Mouse (Mus musculus) heart, embryonic 15.5 days (tissue): ENCODE measurements around the gene Fam71e1. TPM values are rescaled to one million over a fixed set of nuclear protein-coding genes. Genes with fewer than 3 reads are reported as not detected.

Experiments used
- ATAC-seq: fragments of 200-750 bp; cut with Nextera tagmentation; replicated peaks from 2 replicates; pipeline ENCODE4 v1.8.0; 2017; ENCODE audit warnings: low read depth, moderate TSS enrichment; ENCODE audit not compliant: insufficient number of reproducible peaks, insufficient read depth, low FRiP score
- H3K27ac ChIP-seq: fragments of 300-500 bp; sonication (generic); 2 replicates; pipeline ENCODE4 v1.5.1; 2015; ENCODE audit warnings: mild to moderate bottlenecking, inconsistent platforms
- H3K27me3 ChIP-seq: fragments of 300-500 bp; sonication (generic); 2 replicates; pipeline ENCODE4 v1.6.1; 2015; ENCODE audit warnings: inconsistent platforms
- H3K36me3 ChIP-seq: fragments of 300-500 bp; sonication (generic); 2 replicates; pipeline ENCODE4 v1.6.1; 2015; ENCODE audit warnings: mild to moderate bottlenecking, inconsistent platforms
- H3K4me1 ChIP-seq: fragments of 300-500 bp; sonication (generic); replicated peaks from 2 replicates; pipeline ENCODE4 v1.6.1; 2015; ENCODE audit warnings: inconsistent platforms
- H3K4me2 ChIP-seq: fragments of 300-500 bp; sonication (generic); 2 replicates; pipeline ENCODE4 v1.6.1; 2015; ENCODE audit warnings: inconsistent platforms, mild to moderate bottlenecking, moderate library complexity
- H3K4me3 ChIP-seq: fragments of 300-500 bp; sonication (generic); 2 replicates; pipeline ENCODE4 v1.5.1; 2015; ENCODE audit warnings: mild to moderate bottlenecking, inconsistent platforms
- H3K9ac ChIP-seq: fragments of 300-500 bp; sonication (generic); 2 replicates; pipeline ENCODE4 v1.6.1; 2015; ENCODE audit warnings: mild to moderate bottlenecking, inconsistent platforms
- H3K9me3 ChIP-seq: fragments of 300-500 bp; sonication (generic); replicated peaks from 2 replicates; pipeline ENCODE4 v1.6.1; 2016; ENCODE audit warnings: inconsistent platforms
- WGBS: fragments of 180-500 bp; shearing (Covaris S2); methylation state at CpG from one replicate; pipeline ENCODE4 v1.1.7; 2015; ENCODE audit warnings: mixed read lengths; 5-methylcytosine and 5-hydroxymethylcytosine counted together
- polyA plus RNA-seq: library from polyadenylated mRNA; unstranded; fragments of >200 nt; fragmentation: Nextera tagmentation; extraction: Ambion mirVana; gene quantifications from 2 replicates; pipeline ENCODE4 v1.2.1, GENCODE M21; 2015

Fam71e1 gene
- polyA plus RNA-seq, 1 experiment from 2014 or later = 8.7 TPM

DNA sequence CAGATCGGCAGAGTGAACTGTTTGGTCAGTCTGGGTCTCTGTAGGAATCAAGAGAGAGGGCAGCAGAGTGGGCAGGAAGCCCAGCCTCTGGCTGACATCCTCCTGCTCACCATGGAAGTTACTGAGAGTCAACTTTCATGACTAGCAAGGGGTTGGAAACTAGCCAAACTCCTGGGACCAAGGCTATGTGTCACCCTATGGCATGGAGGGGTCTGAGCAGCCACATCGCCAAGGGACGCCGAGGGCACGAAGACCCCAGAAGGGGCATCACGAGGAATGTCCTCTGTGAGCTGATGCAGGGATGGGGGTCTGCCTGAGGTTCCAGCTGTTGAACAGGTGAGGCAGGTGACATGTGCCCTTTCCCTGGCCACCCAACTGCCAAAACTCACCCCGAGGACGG, 7.8 kb upstream of the Fam71e1 start:
- no peak overlapping the region for H3K4me2 ChIP-seq
- H3K27ac ChIP-seq = no peak overlapping the region
- WGBS = 89% methylated on average over 8 of the region's 8 CpGs
- H3K9ac ChIP-seq = no peak overlapping the region
- no peak overlapping the region for H3K4me3 ChIP-seq
- peaks cover 28% of the 10 kb centered on the region for H3K4me1 ChIP-seq
- H3K9me3 ChIP-seq = no peaks in the 10 kb centered on the region
- peaks cover 40% of the 10 kb centered on the region for H3K36me3 ChIP-seq
- ATAC-seq = no peak
- no peaks in the 10 kb centered on the region for H3K27me3 ChIP-seq

DNA sequence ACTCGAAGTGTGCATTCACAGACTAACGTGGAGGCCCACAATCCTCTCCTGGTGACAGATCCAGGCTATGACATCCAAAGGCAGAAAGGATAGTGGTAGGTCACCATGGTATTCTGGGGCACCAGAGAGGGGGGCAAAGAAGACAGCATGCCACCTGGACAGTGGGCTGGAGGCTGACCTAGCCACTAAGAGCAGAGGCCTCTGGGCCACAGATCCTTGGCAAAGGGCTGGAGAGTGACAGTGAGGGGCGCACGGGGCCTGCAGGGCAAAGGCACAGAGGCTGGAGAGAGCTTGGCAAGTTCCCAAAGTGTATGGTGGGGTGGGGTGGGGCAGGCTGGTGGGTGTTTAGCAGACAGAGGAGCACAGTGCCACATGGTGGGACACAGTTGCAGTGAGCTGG, 6.1 kb upstream of the Fam71e1 start:
- no peaks in the 10 kb centered on the region for H3K27me3 ChIP-seq
- peaks cover 40% of the 10 kb centered on the region for H3K36me3 ChIP-seq
- H3K9ac ChIP-seq = peak overlapping the region; percentile 8; the same call in 1 of the 2 replicates

DNA sequence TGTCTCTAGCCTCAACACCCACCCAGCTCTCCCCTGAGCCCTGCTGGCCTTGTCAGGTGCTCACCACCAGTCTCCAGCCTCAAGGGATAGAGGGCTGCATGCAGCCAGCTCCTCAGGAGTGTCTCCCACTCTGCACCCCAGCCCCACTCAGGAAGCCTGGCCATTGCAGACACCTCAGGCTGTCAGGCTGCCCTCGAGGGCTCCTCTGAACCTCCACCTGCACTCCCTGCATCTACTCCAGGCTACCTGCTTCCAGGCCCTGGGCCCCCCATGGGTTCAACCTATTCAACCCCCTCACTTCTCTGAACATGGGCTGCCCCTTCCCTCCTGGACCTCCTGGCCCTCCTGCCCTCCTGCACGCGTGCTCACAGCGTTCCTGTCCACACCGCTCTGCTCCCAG, 5.0 kb upstream of the Fam71e1 start:
- ATAC-seq = no peak
- no peak overlapping the region for H3K9ac ChIP-seq
- 98% methylated on average over 5 of the region's 5 CpGs for WGBS
- H3K9me3 ChIP-seq = no peaks in the 10 kb centered on the region
- no peaks in the 10 kb centered on the region for H3K27me3 ChIP-seq
- H3K36me3 ChIP-seq = peaks cover 40% of the 10 kb centered on the region
- peaks cover 32% of the 10 kb centered on the region for H3K4me1 ChIP-seq
- no peak overlapping the region for H3K4me2 ChIP-seq
- H3K4me3 ChIP-seq = no peak overlapping the region
- no peak overlapping the region for H3K27ac ChIP-seq

More for the DNA sequence above, 6.1 kb upstream of the Fam71e1 start:
- Histone ChIP-seq H3K4me2 (no peak overlapping the region), H3K4me1 (peaks cover 27% of the 10 kb centered on the region), H3K4me3 (no peak overlapping the region), H3K27ac (no peak overlapping the region), H3K9me3 (no peaks in the 10 kb centered on the region)
- WGBS = 75% methylated on average over 4 of the region's 4 CpGs
- ATAC-seq = no peak; the same call in 1 of the 2 replicates

DNA sequence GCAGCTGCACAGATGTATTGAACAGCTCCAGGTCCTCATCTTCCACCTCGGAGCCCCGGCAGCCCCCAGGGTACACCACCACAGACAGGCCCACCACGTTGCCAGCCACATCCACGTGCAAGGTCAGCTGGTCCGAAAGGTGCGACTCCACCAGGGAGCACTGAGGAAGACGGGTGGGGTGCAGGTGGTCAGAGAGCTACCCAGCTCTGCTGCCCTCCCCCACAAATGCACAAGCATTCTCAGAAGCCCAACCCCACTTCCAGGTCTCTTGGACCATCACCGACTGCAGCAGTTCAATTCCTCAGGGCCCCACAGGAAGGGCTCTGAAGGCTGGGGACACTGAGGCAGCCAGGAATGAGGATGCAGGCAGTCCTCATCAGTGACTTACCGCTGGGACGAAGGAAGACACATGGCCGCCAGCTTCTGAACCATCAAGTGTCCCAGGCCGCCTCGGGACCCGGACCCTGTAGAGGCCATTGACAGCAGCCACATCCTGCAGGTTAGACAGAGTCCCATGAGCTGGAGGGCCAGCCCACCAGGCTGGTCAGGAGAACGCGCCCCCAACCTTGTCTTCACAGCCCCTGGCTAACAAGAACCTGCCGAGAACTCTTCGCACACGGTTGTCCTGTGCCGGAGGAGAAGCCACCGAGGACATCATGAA, 4.1 kb upstream of the Fam71e1 start:
- Histone ChIP-seq H3K36me3 (peaks cover 40% of the 10 kb centered on the region), H3K27me3 (no peaks in the 10 kb centered on the region), H3K27ac (no peak overlapping the region), H3K4me1 (peaks cover 28% of the 10 kb centered on the region), H3K4me2 (no peak overlapping the region), H3K9me3 (no peaks in the 10 kb centered on the region), H3K4me3 (no peak overlapping the region), H3K9ac (no peak overlapping the region)
- ATAC-seq = no peak
- WGBS = 92% methylated on average over 21 of the region's 21 CpGs

DNA sequence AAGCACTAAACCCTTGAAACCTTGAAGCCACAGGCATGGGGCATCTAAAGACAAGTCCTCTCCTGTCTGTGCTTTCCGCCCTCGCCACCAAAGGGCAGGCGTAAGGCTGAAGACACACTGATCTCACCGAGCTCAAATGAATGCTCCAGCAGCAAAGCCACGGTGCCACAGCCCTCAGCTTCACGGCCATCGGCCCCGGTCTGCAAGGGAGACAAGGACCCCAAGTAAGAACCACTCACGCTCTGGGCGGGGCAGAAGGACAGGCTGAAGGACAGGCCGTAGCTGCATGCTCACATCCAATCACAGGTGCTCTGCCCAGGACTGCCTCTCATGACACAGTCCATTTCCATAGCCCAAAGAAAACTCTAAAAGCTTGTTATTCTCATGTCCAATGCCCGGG, 1.7 kb upstream of the Fam71e1 start:
- H3K4me3 ChIP-seq = no peak overlapping the region
- no peak overlapping the region for H3K9ac ChIP-seq
- peaks cover 35% of the 10 kb centered on the region for H3K36me3 ChIP-seq
- ATAC-seq = no peak
- H3K9me3 ChIP-seq = no peaks in the 10 kb centered on the region
- H3K4me2 ChIP-seq = no peak overlapping the region
- peaks cover 24% of the 10 kb centered on the region for H3K4me1 ChIP-seq
- WGBS = 87% methylated on average over 12 of the region's 12 CpGs
- H3K27ac ChIP-seq = no peak overlapping the region
- peaks cover 7% of the 10 kb centered on the region for H3K27me3 ChIP-seq

DNA sequence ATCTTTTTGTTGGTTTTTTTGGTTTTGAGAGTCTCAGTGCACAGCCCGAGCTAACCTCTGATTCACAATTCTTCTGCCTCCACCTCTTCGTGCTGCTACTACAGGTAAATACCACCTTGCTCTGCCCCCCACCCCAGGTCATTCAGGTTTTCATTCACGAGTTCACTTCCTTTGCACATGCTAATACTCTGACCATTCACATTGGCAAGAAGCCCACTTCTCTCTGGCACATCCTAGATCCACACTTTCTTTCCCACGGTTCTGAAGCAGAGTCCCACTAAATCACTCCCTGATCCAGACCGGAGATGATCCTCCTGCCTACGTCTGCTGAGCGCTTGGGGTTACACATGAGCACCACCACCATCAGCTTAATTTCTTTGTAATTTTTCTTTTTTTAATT, 1.3 kb upstream of the Fam71e1 start:
- Histone ChIP-seq H3K27me3 (peaks cover 11% of the 10 kb centered on the region), H3K36me3 (peaks cover 31% of the 10 kb centered on the region), H3K4me3 (no peak overlapping the region; the same call in 1 of the 2 replicates), H3K4me2 (peak overlapping the region; percentile 90; the same call in 1 of the 2 replicates), H3K4me1 (peaks cover 22% of the 10 kb centered on the region), H3K9ac (peak overlapping the region; percentile 84; the same call in 1 of the 2 replicates), H3K27ac (no peak overlapping the region), H3K9me3 (no peaks in the 10 kb centered on the region)
- 82% methylated on average over 7 of the region's 7 CpGs for WGBS
- no peak for ATAC-seq

DNA sequence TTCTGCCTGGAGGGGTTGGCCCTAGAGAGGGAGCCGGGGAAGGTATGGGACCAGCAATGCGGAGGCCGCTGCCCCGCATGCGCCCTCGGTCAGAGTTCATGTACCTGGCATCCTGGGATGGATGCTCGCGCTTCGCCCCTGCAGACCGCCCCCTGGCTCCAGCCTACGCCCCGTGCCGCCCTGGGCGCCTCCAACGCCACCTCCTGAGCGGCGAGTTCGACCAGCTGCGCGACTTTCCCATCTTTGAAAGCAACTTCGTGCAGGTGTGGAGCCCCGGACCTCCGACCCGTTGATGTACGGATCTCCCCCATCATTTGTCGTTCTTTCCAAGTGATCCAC, 359 bp downstream of the Fam71e1 start:
- Histone ChIP-seq H3K27me3 (peaks cover 15% of the 10 kb centered on the region), H3K36me3 (peaks cover 15% of the 10 kb centered on the region), H3K9me3 (no peaks in the 10 kb centered on the region), H3K27ac (peak overlapping the region; percentile 95), H3K4me3 (peak overlapping the region; percentile 84), H3K9ac (peak overlapping the region; percentile 84), H3K4me2 (peak overlapping the region; percentile 90), H3K4me1 (peaks cover 18% of the 10 kb centered on the region)
- under 1% methylated on average over 26 of the region's 26 CpGs for WGBS
- ATAC-seq = no peak

DNA sequence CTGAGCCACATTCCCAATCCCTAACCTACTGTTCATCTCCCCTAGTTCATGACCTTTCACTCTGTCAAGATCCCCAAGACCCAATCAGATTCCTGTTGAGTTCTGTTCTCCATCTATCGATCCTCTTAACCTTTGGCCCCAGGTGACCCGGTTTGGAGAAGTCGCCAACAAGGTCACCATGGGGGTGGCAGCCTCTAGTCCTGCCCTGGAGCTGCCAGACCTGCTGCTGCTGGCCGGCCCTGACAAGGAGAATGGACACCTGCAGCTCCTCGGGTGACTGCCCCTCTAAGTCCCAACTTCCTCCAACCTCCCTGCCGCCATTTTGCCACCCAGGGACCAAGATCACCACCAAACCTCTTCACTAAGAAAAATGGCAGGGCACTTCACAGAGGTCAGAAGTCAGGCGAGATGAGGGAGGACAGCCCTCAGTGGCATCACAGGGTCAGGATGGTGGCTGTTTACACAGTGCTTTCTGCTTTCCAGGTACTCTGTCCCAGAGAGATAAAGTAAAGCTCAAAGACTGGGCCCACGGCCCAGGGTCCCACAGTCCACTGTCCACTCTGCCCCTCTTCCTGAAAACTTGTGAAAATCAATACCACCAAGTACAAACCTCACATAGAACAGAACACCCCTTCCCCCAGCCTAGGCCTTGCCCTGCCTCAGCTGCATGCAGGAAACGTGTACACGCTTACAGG, 1.1 kb downstream of the Fam71e1 start:
- H3K4me2 ChIP-seq = peak overlapping the region; percentile 90
- peaks cover 18% of the 10 kb centered on the region for H3K4me1 ChIP-seq
- ATAC-seq = no peak
- peaks cover 7% of the 10 kb centered on the region for H3K36me3 ChIP-seq
- no peak overlapping the region for H3K9ac ChIP-seq
- 83% methylated on average over 10 of the region's 10 CpGs for WGBS
- peak overlapping the region; percentile 84; the same call in 1 of the 2 replicates for H3K4me3 ChIP-seq
- peaks cover 15% of the 10 kb centered on the region for H3K27me3 ChIP-seq
- H3K27ac ChIP-seq = no peak overlapping the region
- H3K9me3 ChIP-seq = no peaks in the 10 kb centered on the region

DNA sequence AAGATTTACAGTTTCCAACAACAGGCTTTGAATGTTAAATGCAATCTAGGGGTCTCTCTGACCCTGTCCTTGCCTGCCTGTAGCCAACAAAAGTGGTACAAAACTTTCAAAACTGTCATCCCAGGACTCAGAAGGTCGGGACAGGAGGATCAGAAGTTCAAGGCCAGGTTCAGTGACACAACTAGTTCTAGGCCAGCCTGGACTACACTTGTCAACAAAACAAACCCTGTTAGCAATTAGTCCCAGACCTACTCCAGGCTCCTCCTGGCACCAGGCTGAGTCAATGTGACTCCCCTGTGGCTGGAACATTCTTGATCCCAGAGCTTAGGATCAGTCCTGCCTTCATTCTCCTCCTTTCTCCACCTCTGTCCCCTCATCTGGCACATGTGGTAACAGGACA, 2.5 kb downstream of the Fam71e1 start:
- Histone ChIP-seq H3K4me1 (peaks cover 18% of the 10 kb centered on the region), H3K9me3 (no peaks in the 10 kb centered on the region), H3K36me3 (no peaks in the 10 kb centered on the region), H3K4me2 (no peak overlapping the region), H3K4me3 (no peak overlapping the region), H3K27me3 (peaks cover 15% of the 10 kb centered on the region), H3K9ac (no peak overlapping the region), H3K27ac (no peak overlapping the region)
- 52% methylated on average over 1 of the region's 1 CpGs for WGBS
- ATAC-seq = no peak

DNA sequence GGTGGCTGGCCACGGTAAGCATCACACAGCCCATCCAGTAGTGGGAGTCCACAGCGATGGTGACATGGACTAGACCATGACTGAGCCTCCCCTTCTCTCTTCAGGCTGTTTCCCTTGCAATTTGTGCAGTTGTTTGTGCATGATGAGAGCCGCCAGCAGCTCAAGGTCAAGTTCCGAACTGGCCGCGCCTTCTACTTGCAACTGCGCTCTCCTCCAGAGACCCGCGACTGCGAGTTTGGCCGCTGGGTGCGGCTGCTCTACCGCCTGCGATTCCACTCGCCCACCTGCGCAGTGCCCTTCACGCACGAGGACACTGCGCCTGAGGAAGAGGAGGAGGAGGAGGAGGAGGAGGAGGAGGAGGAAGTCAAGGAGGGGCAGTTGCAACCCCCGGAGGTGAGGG, 3.7 kb downstream of the Fam71e1 start:
- no peak overlapping the region for H3K27ac ChIP-seq
- no peak for ATAC-seq
- no peaks in the 10 kb centered on the region for H3K36me3 ChIP-seq
- H3K4me3 ChIP-seq = no peak overlapping the region
- H3K27me3 ChIP-seq = peaks cover 15% of the 10 kb centered on the region
- H3K9ac ChIP-seq = no peak overlapping the region
- no peaks in the 10 kb centered on the region for H3K9me3 ChIP-seq
- 46% methylated on average over 20 of the region's 20 CpGs for WGBS
- no peak overlapping the region for H3K4me2 ChIP-seq
- peaks cover 14% of the 10 kb centered on the region for H3K4me1 ChIP-seq

DNA sequence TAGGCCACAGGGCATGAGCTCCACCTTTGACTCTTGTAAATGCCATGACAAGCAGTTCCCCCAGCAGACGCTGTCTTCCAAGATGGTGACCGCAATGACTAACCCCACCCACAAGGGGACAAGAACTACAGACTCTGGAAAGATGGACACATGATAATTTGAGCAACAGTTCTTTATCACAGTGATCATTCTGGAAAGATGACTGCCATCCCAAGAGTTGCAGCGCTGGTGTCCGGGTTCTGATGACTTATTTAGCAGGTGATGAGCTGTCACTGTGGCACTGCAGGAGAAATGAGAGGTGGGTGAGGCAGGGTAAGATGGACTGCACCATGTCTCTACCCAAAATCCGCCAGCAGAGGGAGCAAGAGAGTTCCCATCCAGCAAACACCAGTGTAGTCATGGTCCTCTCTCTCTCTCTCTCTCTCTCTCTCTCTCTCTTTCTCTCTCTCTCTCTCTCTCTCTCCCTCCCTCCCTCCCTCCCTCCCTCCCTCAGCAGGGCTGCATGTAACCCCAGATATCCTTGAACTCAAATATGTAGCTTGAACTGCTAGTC, 5.3 kb downstream of the Fam71e1 start:
- H3K4me3 ChIP-seq = no peak overlapping the region
- no peak overlapping the region for H3K9ac ChIP-seq
- H3K36me3 ChIP-seq = no peaks in the 10 kb centered on the region
- H3K4me1 ChIP-seq = peaks cover 5% of the 10 kb centered on the region
- WGBS = 38% methylated on average over 5 of the region's 5 CpGs
- H3K4me2 ChIP-seq = no peak overlapping the region
- peaks cover 15% of the 10 kb centered on the region for H3K27me3 ChIP-seq
- no peaks in the 10 kb centered on the region for H3K9me3 ChIP-seq
- H3K27ac ChIP-seq = no peak overlapping the region
- no peak for ATAC-seq
